Mouse (Mus musculus) monocyte, adult 2 months (primary cell): ENCODE measurements around the gene Spint3.

Source experiments
- DNase-seq, 2 experiments: peaks; one replicate each; pipeline ENCODE4 v3.0.0; 2022; ENCODE audit warnings: low spot score in 2 of 2, low read depth in 1 of 2

Spint3 gene

DNA sequence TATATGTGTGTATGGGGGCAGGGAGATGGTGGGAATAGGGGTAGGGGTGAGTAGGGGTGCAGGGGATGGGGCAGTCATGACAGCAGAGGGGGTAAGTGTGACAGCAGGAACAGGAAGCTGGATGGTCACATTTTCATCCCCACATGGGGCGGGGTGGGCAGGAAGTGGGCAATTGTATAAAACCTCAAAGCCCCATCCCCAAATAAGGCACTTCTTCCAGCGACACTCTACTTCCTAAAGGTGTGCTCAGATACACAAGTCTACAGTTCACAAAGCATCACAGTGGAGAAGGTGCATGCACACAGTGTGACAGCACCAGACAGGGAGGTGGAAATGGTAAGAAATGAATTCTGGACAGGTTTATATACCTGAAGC, 22.4 kb downstream of the Spint3 start:
- no peak for DNase-seq

DNA sequence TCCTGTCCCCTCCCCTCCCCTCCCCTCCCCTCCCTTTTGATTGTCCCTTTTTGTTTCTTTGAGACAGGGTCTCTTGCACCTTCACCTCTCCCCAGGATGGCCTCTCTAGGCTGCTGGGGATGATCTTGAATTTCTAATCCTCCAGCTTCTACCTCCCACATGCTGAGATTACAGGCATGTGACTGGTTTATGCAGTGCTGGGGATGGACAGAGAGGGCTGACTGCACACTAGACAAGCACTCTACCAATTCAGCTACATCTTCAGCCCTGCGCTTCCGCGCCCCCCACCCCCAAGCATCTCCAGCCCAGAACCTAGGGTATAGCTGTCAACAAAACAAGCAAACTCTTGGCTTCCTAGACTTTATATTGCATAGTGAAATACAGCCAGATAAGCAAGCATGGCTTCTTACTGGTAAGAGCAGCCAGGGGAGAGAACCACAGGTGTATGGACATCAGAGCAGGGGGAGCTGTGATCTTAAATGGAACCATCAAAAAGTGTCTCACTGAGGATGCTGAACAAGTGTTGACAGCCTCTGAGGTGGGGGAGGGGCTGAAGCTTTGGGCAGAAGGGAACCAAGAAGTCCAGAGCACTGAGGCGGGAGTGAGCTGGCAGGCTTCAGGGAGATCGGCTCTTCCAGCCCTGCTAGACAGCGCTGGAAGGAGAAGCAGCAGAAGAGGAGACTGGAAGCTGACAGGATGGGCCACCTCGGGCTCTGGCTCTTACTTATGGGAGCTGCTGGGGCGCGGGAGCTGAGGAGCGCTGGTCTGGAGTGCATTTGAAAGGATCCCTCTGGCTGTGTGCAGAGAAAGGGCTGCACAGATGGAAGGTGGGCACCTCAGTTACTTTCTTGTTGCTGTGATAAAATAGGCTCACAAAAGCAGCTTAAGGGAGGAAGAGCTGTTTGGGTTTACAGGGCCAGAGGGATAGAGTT, 23.0 kb downstream of the Spint3 start:
- DNase-seq = no peak

DNA sequence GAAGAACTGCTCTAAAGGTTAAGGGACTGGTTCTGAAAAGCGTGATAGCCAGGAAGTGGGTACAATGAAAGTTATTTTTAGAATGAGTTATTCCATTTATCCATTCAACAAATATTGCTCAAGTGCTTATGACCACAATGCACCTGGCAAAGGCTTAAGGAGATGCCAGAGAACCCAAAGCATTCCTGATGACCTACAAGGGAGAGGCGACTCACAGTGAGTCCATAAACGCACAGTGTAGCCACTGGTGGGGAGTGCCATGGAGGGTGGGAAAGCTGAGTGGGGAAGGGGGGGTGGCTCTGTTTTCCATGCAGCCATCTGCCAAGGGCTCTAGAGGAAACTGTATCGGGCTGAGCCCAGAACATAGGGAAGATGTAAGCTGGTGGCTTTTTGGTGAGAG, 23.9 kb downstream of the Spint3 start:
- no peak for DNase-seq

DNA sequence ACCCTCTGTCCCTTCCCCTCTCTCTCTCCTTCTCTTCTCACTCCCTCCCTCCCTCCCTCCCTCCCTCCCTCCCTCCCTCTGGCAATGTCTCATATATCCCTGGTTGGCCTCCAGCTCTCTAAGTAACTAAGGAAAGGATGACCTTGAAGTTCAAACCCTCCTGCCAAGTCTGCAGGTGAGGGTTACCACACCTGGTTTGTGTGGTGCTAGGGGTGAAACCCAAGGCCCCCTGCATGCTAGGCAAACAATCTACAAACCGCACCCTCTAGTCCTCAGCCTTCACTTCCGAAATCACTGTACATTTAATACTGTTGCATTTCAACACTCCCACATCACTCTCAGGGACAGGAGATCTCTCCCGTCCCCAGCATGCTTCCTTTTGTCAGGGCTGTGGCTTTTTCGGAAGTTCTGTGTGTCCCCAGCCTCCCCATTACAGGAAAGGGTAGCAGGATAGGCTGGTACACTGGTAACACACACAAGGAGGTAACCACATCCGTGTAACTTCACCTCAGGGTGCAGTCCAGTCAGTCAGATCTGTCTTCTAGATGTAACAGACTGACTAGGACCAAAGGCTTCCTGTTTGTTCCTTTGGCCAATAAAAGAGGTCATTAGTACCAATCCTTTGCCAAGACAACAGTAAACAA, 28.7 kb downstream of the Spint3 start:
- DNase-seq = no peak

- DNase-seq = no peak
Measured at GRCm38 (mm10) chr2:164543745-164544144, 29.5 kb downstream of the Spint3 start.

GRCm38 (mm10) chr2:164542598-164542997, 30.7 kb downstream of the Spint3 start:
- no peak for DNase-seq

- DNase-seq = no peak
Measured at GRCm38 (mm10) chr2:164542132-164542531, 31.1 kb downstream of the Spint3 start.

DNA sequence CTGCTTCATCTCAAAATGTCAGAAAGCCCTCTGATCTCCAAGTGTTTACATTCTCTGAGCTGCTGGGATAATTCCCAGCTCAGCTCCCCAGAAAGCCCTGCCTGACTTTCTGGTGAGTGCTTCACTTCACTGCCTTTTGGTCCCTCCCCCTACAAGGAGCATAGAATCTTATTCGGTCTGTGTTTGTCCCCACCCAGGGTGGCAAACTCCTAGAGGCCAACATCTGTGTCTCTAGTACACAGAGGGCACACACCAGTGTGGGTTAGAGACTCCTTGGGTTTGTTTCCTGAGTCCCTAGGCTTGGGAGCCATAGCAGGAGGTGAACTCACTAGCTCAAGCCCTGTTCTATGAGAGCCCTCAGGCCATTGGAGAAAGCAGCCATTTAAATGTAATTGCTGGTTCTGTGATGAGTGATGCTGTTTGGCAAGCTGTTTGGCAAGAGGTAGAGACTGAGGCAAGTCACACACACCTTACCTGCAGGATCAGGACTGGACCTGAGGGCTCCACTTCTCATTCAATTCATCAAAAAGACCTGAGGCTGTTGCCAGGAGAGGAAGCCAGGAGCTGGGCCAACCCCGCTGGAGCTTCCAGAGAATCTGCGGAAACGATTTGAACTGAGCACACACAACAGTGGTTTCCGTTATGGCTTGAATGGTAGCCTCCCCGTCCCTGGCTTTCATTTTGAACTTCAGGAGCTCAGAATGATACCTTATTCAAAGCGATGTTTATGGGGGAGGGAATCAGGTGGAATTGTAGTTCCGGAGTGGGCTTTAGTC, 32.4 kb downstream of the Spint3 start:
- no peak for DNase-seq

DNA sequence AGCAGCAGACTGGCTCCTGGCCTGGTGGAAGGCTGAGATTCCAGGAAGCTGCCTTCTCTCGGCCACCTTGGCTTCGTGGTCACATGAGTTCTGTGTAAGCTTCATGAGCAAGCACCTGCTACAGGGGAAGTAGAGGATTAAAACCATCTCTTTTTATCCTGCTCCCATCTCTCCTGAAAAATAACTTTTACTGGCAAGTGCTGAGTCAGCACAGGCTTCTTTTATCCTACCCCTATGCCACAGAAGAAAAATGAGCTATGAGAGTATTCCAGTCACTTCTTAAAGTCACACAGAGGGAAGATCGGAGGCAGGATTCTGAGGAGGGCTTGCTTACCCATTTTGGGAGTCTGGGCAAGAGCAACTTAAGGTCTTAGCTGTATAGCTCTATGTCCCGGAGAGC, 36.3 kb downstream of the Spint3 start:
- no peak for DNase-seq

DNA sequence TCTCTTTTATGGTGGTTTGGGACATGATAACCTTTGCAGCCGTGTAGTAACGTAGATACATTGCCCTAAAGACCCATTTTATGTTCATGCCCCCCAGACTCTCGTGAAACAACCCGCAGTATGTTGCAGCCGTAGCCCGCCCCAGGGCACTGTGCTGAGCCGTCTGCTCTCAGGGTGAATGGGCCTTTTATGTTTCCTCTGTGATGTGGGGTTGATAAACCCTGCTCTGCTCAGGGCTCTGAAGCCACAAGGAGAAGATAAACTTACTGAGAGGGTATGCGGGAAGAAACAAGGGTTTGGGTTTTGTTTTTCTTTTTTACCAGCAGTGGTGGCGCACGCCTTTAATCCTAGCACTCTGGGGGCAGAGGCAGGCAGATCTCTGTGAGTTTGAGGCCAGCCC, 38.9 kb downstream of the Spint3 start:
- DNase-seq = no peak

DNA sequence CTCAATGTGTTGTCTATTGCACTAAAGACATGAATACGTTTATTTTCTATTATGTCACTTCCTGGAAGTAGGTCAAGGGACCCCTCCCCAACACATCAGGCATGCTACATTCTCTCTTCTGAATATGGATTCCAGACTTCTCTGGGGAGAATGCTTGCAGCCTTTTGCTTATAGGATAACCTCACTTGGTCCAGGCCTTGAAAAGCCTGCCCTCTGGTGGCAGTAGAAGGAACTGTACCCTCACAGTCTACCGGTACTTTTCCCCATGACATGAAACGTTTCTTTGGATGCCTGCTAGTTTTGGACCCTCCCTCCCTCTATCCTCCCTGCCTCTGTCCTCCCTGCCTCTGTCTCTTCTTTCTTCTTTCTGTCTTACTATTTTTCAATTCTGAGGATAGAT, 42.1 kb downstream of the Spint3 start:
- peak in 1 of 2 experiments; percentile 55 for DNase-seq

- DNase-seq = no peak
Measured at GRCm38 (mm10) chr2:164528557-164528956, 44.7 kb downstream of the Spint3 start.

- no peak for DNase-seq
Measured at GRCm38 (mm10) chr2:164523301-164523773, 49.9 kb downstream of the Spint3 start.

GRCm38 (mm10) chr2:164522280-164522679, 51.0 kb downstream of the Spint3 start:
- DNase-seq = no peak

GRCm38 (mm10) chr2:164521841-164522240, 51.4 kb downstream of the Spint3 start:
- DNase-seq = peak; percentile 23 to 27

GRCm38 (mm10) chr2:164520782-164521181, 52.5 kb downstream of the Spint3 start:
- peak in 1 of 2 experiments; percentile 34 for DNase-seq
